Comparison of ENCODE assay signal across 15 mouse cellular contexts in the genomic region with DNA sequence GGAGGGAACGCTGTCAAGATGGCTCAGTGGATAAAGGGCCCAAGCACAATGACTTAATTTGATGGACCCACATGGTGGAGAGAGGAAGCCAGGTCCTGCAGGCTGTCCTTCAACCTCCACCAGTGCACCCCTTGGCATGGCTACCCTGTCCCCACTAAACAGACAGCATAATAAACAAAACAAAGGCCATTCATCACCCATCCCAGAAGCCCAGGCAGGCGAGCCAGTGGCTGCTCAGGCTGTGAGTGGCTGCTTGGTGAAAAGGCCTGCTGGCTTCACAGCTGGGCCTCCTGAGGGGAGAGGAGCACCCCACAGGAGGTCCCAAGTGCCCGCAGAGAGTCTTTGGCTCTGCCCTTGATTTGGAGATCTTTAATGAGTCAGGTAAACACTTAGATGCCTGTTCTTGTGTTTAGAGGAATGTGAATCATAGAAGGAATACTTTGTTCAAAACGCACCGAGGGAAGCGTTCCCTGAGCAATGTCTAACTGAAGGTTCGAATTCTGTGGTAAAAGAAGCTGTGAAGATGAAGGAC. TPM values are rescaled to one million over a fixed set of nuclear protein-coding genes. Genes with fewer than 3 reads are reported as not detected.
DNase-seq lines count a peak whose midpoint lies in the region; ATAC-seq and TF ChIP-seq lines count a peak whose summit lies in the region.
"Had no signal": no experiment of that assay in that cellular context is flagged by ENCODE, and none has a peak within 500 bp of the region (broad histone marks: within the 10 kb centered on the region; RNA-seq: fewer than 3 reads in every experiment).

No protein-coding gene starts in this region.

- H3K9ac ChIP-seq in forebrain, embryonic 14.5 days (ENCODE audit: low read length) = no peak overlapping the region
- no peak overlapping the region for H3K9ac ChIP-seq in forebrain, embryonic 12.5 days
- no peak overlapping the region for H3K9ac ChIP-seq in liver, embryonic 11.5 days (ENCODE audit: low read depth, low read length)
- H3K9ac ChIP-seq in liver, postnatal 0 days (replicated peaks) = no peak overlapping the region
- H3K9ac ChIP-seq in hindbrain, embryonic 16.5 days (ENCODE audit: low read depth, low read length) = no peak overlapping the region

- intact Hi-C loops in left cerebral cortex, postnatal 14 days (cut with DNase I) = no loop called here
- intact Hi-C loops in heart, postnatal 36 days (cut with DNase I) = no loop called here

- DNase-seq in forebrain, embryonic 14.5 days (ENCODE audit: low spot score) = peak; percentile 6
- no peak for DNase-seq in liver, embryonic 11.5 days (ENCODE audit: low spot score)
- DNase-seq in liver, postnatal 0 days = no peak
- no peak for DNase-seq in G1E (ENCODE audit: low spot score)
- DNase-seq in left cerebral cortex, postnatal 14 days (ENCODE audit: low spot score in 2 of 2) = no peak
- DNase-seq in heart, postnatal 36 days = no peak
- DNase-seq: adrenal gland, postnatal 36 days; embryo, embryonic 11 days; gastrocnemius, postnatal 10 days; kidney, postnatal 4 days; right cerebral cortex, postnatal 14 days had no signal

- H3K9me3 ChIP-seq in forebrain, embryonic 14.5 days (replicated peaks; ENCODE audit: control insufficient read depth, low read length) = no peaks in the 10 kb centered on the region
- H3K9me3 ChIP-seq in forebrain, embryonic 12.5 days = no peaks in the 10 kb centered on the region
- H3K9me3 ChIP-seq in liver, embryonic 11.5 days (ENCODE audit: control insufficient read depth, low read length) = no peaks in the 10 kb centered on the region
- no peaks in the 10 kb centered on the region for H3K9me3 ChIP-seq in liver, postnatal 0 days (ENCODE audit: low read length)
- H3K9me3 ChIP-seq in G1E (replicated peaks) = no peaks in the 10 kb centered on the region
- H3K9me3 ChIP-seq in hindbrain, embryonic 16.5 days (ENCODE audit: control insufficient read depth, low read length) = no peaks in the 10 kb centered on the region

- TF ChIP-seq CTCF in liver, postnatal 0 days (IDR thresholded peaks at IDR 0.05; ENCODE audit: low read depth) = no peak
- TF ChIP-seq CTCF in G1E (IDR thresholded peaks at IDR 0.05; ENCODE audit: low read depth, low read length) = no peak

- H3K4me2 ChIP-seq in forebrain, embryonic 14.5 days (ENCODE audit: low read length) = no peak overlapping the region
- no peak overlapping the region for H3K4me2 ChIP-seq in forebrain, embryonic 12.5 days
- H3K4me2 ChIP-seq in liver, embryonic 11.5 days = no peak overlapping the region
- H3K4me2 ChIP-seq in liver, postnatal 0 days (ENCODE audit: low read depth, low read length) = no peak overlapping the region
- no peak overlapping the region for H3K4me2 ChIP-seq in hindbrain, embryonic 16.5 days (ENCODE audit: low read length)

- 23% methylated on average over 7 of the region's 7 CpGs for WGBS in forebrain, embryonic 14.5 days
- WGBS in forebrain, embryonic 12.5 days = 31% methylated on average over 7 of the region's 7 CpGs
- 56% methylated on average over 7 of the region's 7 CpGs for WGBS in liver, embryonic 11.5 days
- 68% methylated on average over 7 of the region's 7 CpGs for WGBS in liver, postnatal 0 days (ENCODE audit: insufficient replicate concordance)
- WGBS in hindbrain, embryonic 16.5 days = 21% methylated on average over 7 of the region's 7 CpGs

- no peak overlapping the region for H3K4me3 ChIP-seq in forebrain, embryonic 14.5 days (ENCODE audit: low read depth, low read length)
- H3K4me3 ChIP-seq in forebrain, embryonic 12.5 days (replicated peaks) = no peak overlapping the region
- H3K4me3 ChIP-seq in liver, embryonic 11.5 days (ENCODE audit: low read depth, low read length) = no peak overlapping the region
- no peak overlapping the region for H3K4me3 ChIP-seq in liver, postnatal 0 days (ENCODE audit: low read depth, low read length)
- peak overlapping the region; percentile 40; the same call in 1 of the 2 replicates for H3K4me3 ChIP-seq in G1E (ENCODE audit: low read depth, low read length)
- no peak overlapping the region for H3K4me3 ChIP-seq in hindbrain, embryonic 16.5 days (ENCODE audit: low read length)

- ATAC-seq in forebrain, embryonic 14.5 days = no peak
- no peak for ATAC-seq in forebrain, embryonic 12.5 days (ENCODE audit: low FRiP score)
- peak; percentile 27; the same call in 1 of the 2 replicates for ATAC-seq in liver, embryonic 11.5 days (replicated peaks; ENCODE audit: low FRiP score)
- ATAC-seq in liver, postnatal 0 days = no peak
- no peak for ATAC-seq in G1E (ENCODE audit: extremely low read depth, insufficient number of reproducible peaks, low FRiP score, poor library complexity, severe bottlenecking)
- ATAC-seq in hindbrain, embryonic 16.5 days = 0 out of 2 replicates have a peak, but pooled peaks have one; percentile 48
- ATAC-seq: activated CD4-positive, CD25-positive, alpha-beta regulatory T cell, adult 4 months had no signal

- H3K27me3 ChIP-seq in forebrain, embryonic 14.5 days (replicated peaks; ENCODE audit: control insufficient read depth, insufficient read depth, low read length) = no peaks in the 10 kb centered on the region
- H3K27me3 ChIP-seq in forebrain, embryonic 12.5 days = no peaks in the 10 kb centered on the region
- H3K27me3 ChIP-seq in liver, embryonic 11.5 days (replicated peaks; ENCODE audit: control insufficient read depth, insufficient read depth, low read length) = no peaks in the 10 kb centered on the region
- H3K27me3 ChIP-seq in liver, postnatal 0 days (ENCODE audit: insufficient read depth, low read length) = no peaks in the 10 kb centered on the region
- H3K27me3 ChIP-seq in G1E (ENCODE audit: insufficient read depth, low read length) = no peaks in the 10 kb centered on the region
- H3K27me3 ChIP-seq in hindbrain, embryonic 16.5 days (replicated peaks; ENCODE audit: control insufficient read depth, insufficient read depth, low read length) = no peaks in the 10 kb centered on the region

- no peaks in the 10 kb centered on the region for H3K36me3 ChIP-seq in forebrain, embryonic 14.5 days (ENCODE audit: control insufficient read depth, insufficient read depth, low read length)
- no peaks in the 10 kb centered on the region for H3K36me3 ChIP-seq in forebrain, embryonic 12.5 days (replicated peaks)
- H3K36me3 ChIP-seq in liver, embryonic 11.5 days (ENCODE audit: control insufficient read depth, insufficient read depth, low read length) = no peaks in the 10 kb centered on the region; the same call in 1 of the 2 replicates
- H3K36me3 ChIP-seq in liver, postnatal 0 days (replicated peaks; ENCODE audit: insufficient read depth, low read length) = no peaks in the 10 kb centered on the region
- peaks cover 90% of the 10 kb centered on the region for H3K36me3 ChIP-seq in G1E (replicated peaks)
- no peaks in the 10 kb centered on the region for H3K36me3 ChIP-seq in hindbrain, embryonic 16.5 days (ENCODE audit: control insufficient read depth, insufficient read depth, low read length)

- no peak for TF ChIP-seq EP300 in liver, postnatal 0 days (IDR thresholded peaks at IDR 0.05; ENCODE audit: low read depth)

- H3K27ac ChIP-seq in forebrain, embryonic 14.5 days (ENCODE audit: low read depth, low read length) = no peak overlapping the region
- no peak overlapping the region for H3K27ac ChIP-seq in forebrain, embryonic 12.5 days
- no peak overlapping the region for H3K27ac ChIP-seq in liver, embryonic 11.5 days (ENCODE audit: low read depth, low read length)
- no peak overlapping the region for H3K27ac ChIP-seq in liver, postnatal 0 days (ENCODE audit: low read depth)
- no peak overlapping the region for H3K27ac ChIP-seq in hindbrain, embryonic 16.5 days (ENCODE audit: low read depth, low read length)
- H3K27ac ChIP-seq: macrophage had no signal

- H3K4me1 ChIP-seq in forebrain, embryonic 14.5 days (ENCODE audit: control insufficient read depth, insufficient read depth, low read length) = peaks cover 6% of the 10 kb centered on the region; the same call in 1 of the 2 replicates
- peaks cover 20% of the 10 kb centered on the region for H3K4me1 ChIP-seq in forebrain, embryonic 12.5 days
- H3K4me1 ChIP-seq in liver, embryonic 11.5 days (replicated peaks; ENCODE audit: control insufficient read depth, insufficient read depth, low read length) = peaks cover 32% of the 10 kb centered on the region
- peaks cover 10% of the 10 kb centered on the region for H3K4me1 ChIP-seq in liver, postnatal 0 days (ENCODE audit: insufficient read depth)
- peaks cover 91% of the 10 kb centered on the region for H3K4me1 ChIP-seq in G1E (ENCODE audit: insufficient read depth, low read depth, low read length)
- no peaks in the 10 kb centered on the region; the same call in 1 of the 2 replicates for H3K4me1 ChIP-seq in hindbrain, embryonic 16.5 days (ENCODE audit: control insufficient read depth, insufficient read depth, low read depth, low read length)

RNA-seq across cellular contexts. Expression of a gene that starts 27.6 kb away (rescaled TPM):
- polyA plus RNA-seq in forebrain, embryonic 14.5 days (2014; fragmentation: Nextera tagmentation; extraction: Ambion mirVana) = 13.5 and 19.3 TPM in 2 replicates
- 35.8 and 41.7 TPM in 2 replicates for polyA plus RNA-seq in forebrain, embryonic 12.5 days (2016; fragmentation: Nextera tagmentation; extraction: Ambion mirVana)
- 21.0 and 21.1 TPM in 2 replicates for polyA plus RNA-seq in liver, embryonic 11.5 days (2014; fragmentation: Nextera tagmentation; extraction: Ambion mirVana)
- 2.0 and 3.2 TPM in 2 replicates for polyA plus RNA-seq in liver, postnatal 0 days (2015; fragmentation: Nextera tagmentation; extraction: Ambion mirVana)
- 330 and 365 TPM in 2 replicates for total RNA-seq in G1E (2014; fragmentation: Nextera tagmentation)
- 145 and 161 TPM in 2 replicates for total RNA-seq in G1E (2017)
- polyA plus RNA-seq in G1E (2012) = 107 and 141 TPM in 2 replicates
- polyA plus RNA-seq in hindbrain, embryonic 16.5 days (2015; fragmentation: Nextera tagmentation; extraction: Ambion mirVana) = 11.1 and 11.2 TPM in 2 replicates
- 100 to 1,000 TPM; 169 to 183 TPM for total RNA-seq in left cerebral cortex, postnatal 14 days (2021)
- 10 to 100 TPM in 1 of 2 experiments, 1 to 10 TPM in 1; 8.6 to 10.5 TPM for total RNA-seq in heart, postnatal 36 days (2021)

Comparison
In these comparisons a context has a peak if more than half of its experiments do, and no peak if none do; other contexts are left out.
1. ATAC-seq: peak in liver, embryonic 11.5 days (single experiment) and hindbrain, embryonic 16.5 days (single experiment); none in forebrain, embryonic 14.5 days (single experiment), forebrain, embryonic 12.5 days (single experiment), liver, postnatal 0 days (single experiment) and G1E (single experiment).